Mouse (Mus musculus) CH12.LX (cell line): ENCODE results near the gene Fes. TPM values are rescaled to one million over a fixed set of nuclear protein-coding genes. Genes with fewer than 3 reads are reported as not detected.

ENCODE experiments used
- DNase-seq: peaks from one replicate; pipeline ENCODE4 v3.0.0-alpha.2; 2013; ENCODE audit errors: extremely low read depth
- H3K27ac ChIP-seq: 2 replicates; pipeline ENCODE4 v1.5.1; 2012; ENCODE audit warnings: low read depth, mild to moderate bottlenecking, control low read depth, moderate library complexity; ENCODE audit not compliant: insufficient read depth
- H3K27me3 ChIP-seq: replicated peaks from 2 replicates; pipeline ENCODE3; 2012; ENCODE audit warnings: inconsistent platforms
- H3K36me3 ChIP-seq, 2 experiments: replicated peaks in 1 of 2; 2 replicates each; pipeline versions ENCODE3 to v1.6.1; 2012; ENCODE audit warnings: inconsistent platforms in 1 of 2, low read length in 1 of 2, mild to moderate bottlenecking in 1 of 2, mixed read lengths in 1 of 2, moderate library complexity in 1 of 2; ENCODE audit not compliant: control insufficient read depth in 1 of 2, insufficient read depth in 1 of 2
- H3K4me1 ChIP-seq, 2 experiments: 2 replicates each; pipeline ENCODE4 v1.6.1; 2012; ENCODE audit warnings: inconsistent platforms in 1 of 2, moderate library complexity in 1 of 2; ENCODE audit not compliant: insufficient read depth in 2 of 2, control insufficient read depth in 1 of 2
- H3K4me2 ChIP-seq: 2 replicates; pipeline ENCODE4 v1.6.1; 2012; ENCODE audit warnings: low read depth, mild to moderate bottlenecking, control low read depth; ENCODE audit not compliant: poor library complexity, insufficient read depth, severe bottlenecking
- H3K4me3 ChIP-seq, 3 experiments: fragments of 150-350 bp in 1 of 3; sonication (generic) in 1 of 3; replicated peaks in 1 of 3; 2 replicates each; pipeline versions ENCODE3 to v1.5.1; 2011 to 2012; ENCODE audit warnings: low read depth in 2 of 3, low read length in 2 of 3, mild to moderate bottlenecking in 2 of 3, moderate library complexity in 2 of 3, control low read depth in 1 of 3, improper control_type of control experiment in 1 of 3, inconsistent platforms in 1 of 3, mixed read lengths in 1 of 3; ENCODE audit not compliant: poor library complexity in 1 of 3
- H3K79me2 ChIP-seq: replicated peaks from 2 replicates; pipeline ENCODE4 v1.6.1; 2012; ENCODE audit warnings: mild to moderate bottlenecking, moderate library complexity; ENCODE audit not compliant: control insufficient read depth, poor library complexity, insufficient read depth, severe bottlenecking; ENCODE audit errors: extremely low read depth
- H3K9ac ChIP-seq: 2 replicates; pipeline ENCODE4 v1.6.1; 2012; ENCODE audit warnings: low read depth, mild to moderate bottlenecking, control low read depth, moderate library complexity; ENCODE audit not compliant: insufficient read depth
- H3K9me3 ChIP-seq: replicated peaks from 2 replicates; pipeline ENCODE3; 2012; ENCODE audit warnings: low read length, inconsistent platforms, mixed read lengths
- BHLHE40 ChIP-seq: IDR thresholded peaks from 2 replicates; pipeline ENCODE4 v1.6.1; 2011; ENCODE audit warnings: mild to moderate bottlenecking, low read depth, low read length, improper control_type of control experiment
- ELF1 ChIP-seq: IDR thresholded peaks from 2 replicates; pipeline ENCODE4 v1.6.1; 2014; ENCODE audit warnings: low read depth, mild to moderate bottlenecking, inconsistent platforms, low read length, improper control_type of control experiment
- ETS1 ChIP-seq: conservative IDR thresholded peaks from 2 replicates; pipeline ENCODE4 v1.6.1; 2012; ENCODE audit warnings: low read depth, mild to moderate bottlenecking, inconsistent platforms, low read length, improper control_type of control experiment, moderate library complexity
- HCFC1 ChIP-seq: IDR thresholded peaks from 2 replicates; pipeline ENCODE4 v1.6.1; 2012; ENCODE audit warnings: low read depth, mild to moderate bottlenecking, inconsistent platforms, low read length, improper control_type of control experiment
- IRF4 ChIP-seq: IDR thresholded peaks from 2 replicates; pipeline ENCODE4 v1.6.1; 2014; ENCODE audit warnings: low read depth, mild to moderate bottlenecking, inconsistent platforms, low read length, improper control_type of control experiment
- JUN ChIP-seq: IDR thresholded peaks from 2 replicates; pipeline ENCODE4 v1.6.1; 2011; ENCODE audit warnings: low read depth, mild to moderate bottlenecking, low read length, improper control_type of control experiment, moderate library complexity; ENCODE audit not compliant: insufficient read depth
- MAFK ChIP-seq: IDR thresholded peaks from 2 replicates; pipeline ENCODE4 v1.6.1; 2011; ENCODE audit warnings: low read length, improper control_type of control experiment; ENCODE audit not compliant: insufficient replicate concordance
- MAX ChIP-seq: IDR thresholded peaks from 2 replicates; pipeline ENCODE4 v1.6.1; 2011; ENCODE audit warnings: low read length, improper control_type of control experiment
- MAZ ChIP-seq: IDR thresholded peaks from 2 replicates; pipeline ENCODE4 v1.6.1; 2012; ENCODE audit warnings: low read depth, mild to moderate bottlenecking, inconsistent platforms, low read length, improper control_type of control experiment, moderate library complexity
- MEF2A ChIP-seq: IDR thresholded peaks from 2 replicates; pipeline ENCODE4 v1.6.1; 2014; ENCODE audit warnings: low read depth, mild to moderate bottlenecking, inconsistent platforms, low read length, improper control_type of control experiment, borderline replicate concordance
- MXI1 ChIP-seq: IDR thresholded peaks from 2 replicates; pipeline ENCODE4 v1.6.1; 2011; ENCODE audit warnings: mild to moderate bottlenecking, low read depth, low read length, improper control_type of control experiment
- MYC ChIP-seq: IDR thresholded peaks from 2 replicates; pipeline ENCODE4 v1.6.1; 2011; ENCODE audit warnings: low read depth, mild to moderate bottlenecking, improper control_type of control experiment, low read length
- PAX5 ChIP-seq: IDR thresholded peaks from 2 replicates; pipeline ENCODE4 v1.6.1; 2012; ENCODE audit warnings: low read length, inconsistent platforms, mixed read lengths
- RAD21 ChIP-seq: IDR thresholded peaks from 2 replicates; pipeline ENCODE4 v1.6.1; 2011; ENCODE audit warnings: low read depth, mild to moderate bottlenecking, low read length, improper control_type of control experiment, moderate library complexity
- RCOR1 ChIP-seq: conservative IDR thresholded peaks from 2 replicates; pipeline ENCODE4 v1.6.1; 2012; ENCODE audit warnings: low read depth, mild to moderate bottlenecking, inconsistent platforms, low read length, improper control_type of control experiment
- SIN3A ChIP-seq: IDR thresholded peaks from 2 replicates; pipeline ENCODE4 v1.6.1; 2012; ENCODE audit warnings: low read length, improper control_type of control experiment, inconsistent platforms
- SMC3 ChIP-seq: IDR thresholded peaks from 2 replicates; pipeline ENCODE4 v1.6.1; 2011; ENCODE audit warnings: low read depth, low read length, improper control_type of control experiment
- TBP ChIP-seq: conservative IDR thresholded peaks from 2 replicates; pipeline ENCODE4 v1.6.1; 2011; ENCODE audit warnings: low read depth, low read length, improper control_type of control experiment
- TCF12 ChIP-seq: IDR thresholded peaks from 2 replicates; pipeline ENCODE4 v1.6.1; 2014; ENCODE audit warnings: low read depth, mild to moderate bottlenecking, inconsistent platforms, low read length, improper control_type of control experiment
- UBTF ChIP-seq: IDR thresholded peaks from 2 replicates; pipeline ENCODE4 v1.6.1; 2012; ENCODE audit warnings: low read depth, mild to moderate bottlenecking, inconsistent platforms, low read length, improper control_type of control experiment, moderate library complexity
- USF2 ChIP-seq: conservative IDR thresholded peaks from 2 replicates; pipeline ENCODE4 v1.6.1; 2011; ENCODE audit warnings: low read depth, low read length, improper control_type of control experiment
- ZC3H11A ChIP-seq: IDR thresholded peaks from 2 replicates; pipeline ENCODE4 v1.6.1; 2012; ENCODE audit warnings: low read depth, mild to moderate bottlenecking, inconsistent platforms, low read length, improper control_type of control experiment
- ZKSCAN1 ChIP-seq: IDR thresholded peaks from 2 replicates; pipeline ENCODE4 v1.6.1; 2012; ENCODE audit warnings: low read depth, inconsistent platforms, low read length, improper control_type of control experiment, borderline replicate concordance
- ZNF384 ChIP-seq: IDR thresholded peaks from 2 replicates; pipeline ENCODE4 v1.6.1; 2012; ENCODE audit warnings: low read depth, low read length, improper control_type of control experiment, inconsistent platforms
- dilution Hi-C: fragments of 300-500 bp; cut with MboI; formaldehyde crosslinking; loops from 2 replicates; pipeline ENCODE4 v1.14.3; 2020; ENCODE audit warnings: low sequenced_read_pairs; ENCODE audit not compliant: extremely low pct_unique_long_range_greater_than_20kb, extremely low pct_ligation_motif_present
- in situ Hi-C: fragments of 300-500 bp; cut with MboI; formaldehyde crosslinking; loops from 3 replicates; pipeline ENCODE4 v1.14.3; 2019; ENCODE audit warnings: low sequenced_read_pairs, low pct_ligation_motif_present, low pct_unique_long_range_greater_than_20kb, mixed read lengths
- polyA plus RNA-seq: library from polyadenylated mRNA; unstranded; fragments of >175 nt; gene quantifications from 2 replicates; pipeline ENCODE4 v1.2.1, GENCODE M21; 2012; ENCODE audit warnings: low read depth; ENCODE audit not compliant: insufficient read length
- total RNA-seq, 2 experiments: library from RNA; depleted of rRNA; stranded (reverse); fragments of 300-350 nt in 1 of 2; fragments of >200 nt in 1 of 2; gene quantifications; 2 replicates each; pipeline ENCODE4 v1.2.3; 2012 to 2014

Gene Fes
- total and polyA plus RNA-seq, 3 experiments: 4.3 to 11.7 (median 9.8) TPM

GRCm38 (mm10) chr7:80374733-80375132 is 13.0 kb downstream of the Fes start:
- DNase-seq: no peak
- Histone ChIP-seq H3K36me3 (peaks cover 14 to 30% of the 10 kb centered on the region in 2 experiments), H3K9me3 (no peaks in the 10 kb centered on the region)
- peak; percentile 9; the same call in 1 of the 2 replicates for TF ChIP-seq SIN3A
- TF ChIP-seq MAX: no peak
- TF ChIP-seq JUN: no peak
- TF ChIP-seq, all 38 proteins: peak for 1
- H3K4me2 ChIP-seq: no peak overlapping the region
- H3K4me3 ChIP-seq: no peak overlapping the region
- H3K27me3 ChIP-seq: no peaks in the 10 kb centered on the region
- dilution Hi-C loops: loop anchor here (25.0 kb wide), 1 partner anchor 188 kb away; no protein-coding TSS in a partner anchor
- H3K79me2 ChIP-seq: peaks cover 6% of the 10 kb centered on the region
- in situ Hi-C loops: loop anchor here (5.0 to 25.0 kb wide), 3 partner anchors 32 to 463 kb away; partner anchors contain the start of genes Hddc3, Iqgap1 and Unc45a
- peak overlapping the region; percentile 73 for H3K27ac ChIP-seq
- peaks cover 21 to 65% of the 10 kb centered on the region in 2 experiments for H3K4me1 ChIP-seq
- H3K9ac ChIP-seq: no peak overlapping the region

DNA sequence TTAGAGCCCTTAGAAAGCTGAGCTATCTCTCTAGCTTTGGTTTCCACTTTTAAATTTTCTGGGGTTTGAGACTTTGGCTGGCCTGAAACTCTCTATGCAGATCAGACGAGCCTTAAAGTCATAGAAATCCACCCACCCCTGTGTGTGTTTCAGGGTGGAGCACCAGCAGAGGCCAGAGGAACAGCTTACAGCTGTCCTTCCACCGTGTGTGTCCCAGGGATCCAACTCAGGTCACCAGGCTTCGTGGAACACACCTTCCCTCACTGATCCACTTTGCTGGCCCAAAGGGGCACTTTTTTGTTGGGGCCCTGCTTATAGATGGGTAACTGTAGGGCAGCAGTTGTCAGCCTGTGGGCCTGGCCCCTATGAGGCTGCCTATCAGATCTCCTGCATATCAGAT is 13.5 kb downstream of the Fes start:
- in situ Hi-C loops: loop anchor here (10.0 kb wide), 1 partner anchor 229 kb away; no protein-coding TSS in a partner anchor
- peak overlapping the region; percentile 73 for H3K27ac ChIP-seq
- TF ChIP-seq USF2 (no peak), MEF2A (no peak), UBTF (0 out of 2 replicates have a peak, but pooled peaks have one; percentile 8), RCOR1 (no peak), MAFK (no peak)

DNA sequence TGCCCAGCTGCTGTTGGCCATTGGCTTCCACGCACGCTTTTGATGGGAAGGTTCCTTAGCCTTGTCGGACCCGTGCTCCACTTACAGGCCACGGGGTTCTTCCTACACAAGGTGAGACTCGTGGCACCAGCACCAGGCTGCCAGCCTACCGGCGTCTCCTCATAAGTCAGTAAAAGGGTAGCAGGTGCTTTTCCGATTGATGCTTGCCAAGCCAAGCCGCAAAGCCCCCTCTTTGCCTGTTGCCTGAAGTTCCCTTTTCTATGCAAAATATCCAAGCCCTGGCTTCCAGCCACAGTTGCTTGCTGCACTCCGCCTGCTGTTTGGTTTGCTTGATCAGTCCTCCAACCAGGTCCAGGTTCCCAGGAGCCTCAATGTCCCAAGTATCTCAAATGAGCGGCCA is 13.9 kb downstream of the Fes start:
- peak overlapping the region; percentile 73 for H3K27ac ChIP-seq
- H3K79me2 ChIP-seq: peaks cover 6% of the 10 kb centered on the region
- dilution Hi-C loops: no loop called here
- H3K36me3 ChIP-seq: peaks cover 7 to 23% of the 10 kb centered on the region in 2 experiments
- in situ Hi-C loops: loop anchor here (10.0 kb wide), 1 partner anchor 229 kb away; no protein-coding TSS in a partner anchor
- DNase-seq: peak; percentile 63
- peaks cover 21 to 74% of the 10 kb centered on the region in 2 experiments for H3K4me1 ChIP-seq
- peak overlapping the region; percentile 7 for H3K4me2 ChIP-seq
- no peak overlapping the region for H3K4me3 ChIP-seq
- H3K9me3 ChIP-seq: no peaks in the 10 kb centered on the region
- no peak overlapping the region for H3K9ac ChIP-seq
- no peaks in the 10 kb centered on the region for H3K27me3 ChIP-seq
- TF ChIP-seq MAZ: 0 out of 2 replicates have a peak, but pooled peaks have one; percentile 27
- TF ChIP-seq UBTF: 0 out of 2 replicates have a peak, but pooled peaks have one; percentile 6
- no peak for TF ChIP-seq BHLHE40
- TF ChIP-seq RAD21: no peak
- TF ChIP-seq MYC: no peak
- TF ChIP-seq TCF12: peak; percentile 78
- TF ChIP-seq HCFC1: no peak
- 0 out of 2 replicates have a peak, but pooled peaks have one; percentile 45 for TF ChIP-seq TBP
- TF ChIP-seq MAFK: no peak
- TF ChIP-seq IRF4: no peak
- TF ChIP-seq RCOR1: no peak
- TF ChIP-seq SMC3: no peak
- TF ChIP-seq ZNF384: no peak
- TF ChIP-seq ZC3H11A: no peak
- no peak for TF ChIP-seq ZKSCAN1
- no peak for TF ChIP-seq ELF1
- peak; percentile 13; the same call in 1 of the 2 replicates for TF ChIP-seq ETS1
- TF ChIP-seq MXI1: peak; percentile 63; the same call in 1 of the 2 replicates
- TF ChIP-seq PAX5: no peak

More for the DNA sequence above, 13.5 kb downstream of the Fes start:
- Histone ChIP-seq H3K4me3 (no peak overlapping the region), H3K79me2 (peaks cover 6% of the 10 kb centered on the region), H3K36me3 (peaks cover 10 to 25% of the 10 kb centered on the region in 2 experiments), H3K4me1 (peaks cover 21 to 70% of the 10 kb centered on the region in 2 experiments), H3K9me3 (no peaks in the 10 kb centered on the region), H3K27me3 (no peaks in the 10 kb centered on the region), H3K4me2 (peak overlapping the region; percentile 7; the same call in 1 of the 2 replicates), H3K9ac (no peak overlapping the region)
- dilution Hi-C loops: no loop called here
- DNase-seq: no peak
